8 mouse cellular contexts compared by ENCODE assay signal in the genomic region with DNA sequence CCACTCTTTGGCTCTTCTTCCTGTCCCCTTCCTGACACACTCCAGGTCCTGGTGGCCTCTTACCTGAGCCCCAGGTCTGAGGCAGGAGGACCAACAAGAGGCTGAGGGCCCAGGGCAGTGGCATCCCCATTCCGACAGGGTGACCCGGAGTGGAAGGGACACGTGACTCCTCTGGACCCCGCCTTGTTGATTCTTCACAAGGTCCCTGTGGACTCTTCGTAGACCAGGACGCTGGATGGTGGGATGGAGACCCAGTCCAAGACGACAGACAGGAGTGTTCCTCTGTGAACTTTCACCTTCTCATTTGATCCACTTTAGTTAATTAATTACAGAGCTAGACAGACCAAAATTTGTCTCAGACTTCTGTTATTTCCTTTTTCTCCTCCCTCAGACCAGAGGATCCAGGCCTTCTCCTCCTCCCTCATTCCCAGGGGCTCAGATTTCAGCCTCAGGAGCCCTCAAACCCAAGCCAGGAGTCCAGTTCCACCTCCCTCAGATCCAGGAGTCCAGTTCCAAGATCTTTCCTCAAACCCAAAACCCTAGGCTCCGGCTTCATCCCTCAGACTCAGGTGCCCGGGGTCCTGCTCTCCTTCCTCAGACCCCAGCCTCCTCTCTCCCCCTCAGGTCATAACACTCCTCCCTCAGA. TPM values are rescaled to one million over a fixed set of nuclear protein-coding genes. Genes with fewer than 3 reads are reported as not detected.
DNase-seq lines count a peak whose midpoint lies in the region; ATAC-seq lines count a peak whose summit lies in the region.

No protein-coding gene starts in this region.

- no peaks in the 10 kb centered on the region for H3K27me3 ChIP-seq in forebrain, embryonic 10.5 days (ENCODE audit: poor library complexity, severe bottlenecking)
- no peaks in the 10 kb centered on the region for H3K27me3 ChIP-seq in forebrain, embryonic 16.5 days (replicated peaks; ENCODE audit: control insufficient read depth, insufficient read depth, low read length)
- no peaks in the 10 kb centered on the region for H3K27me3 ChIP-seq in intestine, embryonic 15.5 days (replicated peaks)
- H3K27me3 ChIP-seq in liver, embryonic 15.5 days: no peaks in the 10 kb centered on the region

- peaks cover 32% of the 10 kb centered on the region for H3K4me1 ChIP-seq in forebrain, embryonic 10.5 days
- no peaks in the 10 kb centered on the region for H3K4me1 ChIP-seq in forebrain, embryonic 16.5 days (replicated peaks; ENCODE audit: control insufficient read depth, insufficient read depth, low read length)
- peaks cover 35% of the 10 kb centered on the region for H3K4me1 ChIP-seq in brown adipose tissue, adult 24 weeks (ENCODE audit: control insufficient read depth, insufficient read depth, insufficient read length, low read length)
- peaks cover 33% of the 10 kb centered on the region for H3K4me1 ChIP-seq in intestine, embryonic 15.5 days (replicated peaks)
- H3K4me1 ChIP-seq in liver, embryonic 15.5 days (replicated peaks): peaks cover 21% of the 10 kb centered on the region

- no peak overlapping the region for H3K4me3 ChIP-seq in forebrain, embryonic 10.5 days
- no peak overlapping the region for H3K4me3 ChIP-seq in forebrain, embryonic 16.5 days (replicated peaks; ENCODE audit: low read length)
- peak overlapping the region; percentile 76 for H3K4me3 ChIP-seq in brown adipose tissue, adult 24 weeks (ENCODE audit: insufficient read depth, low read depth, low read length)
- H3K4me3 ChIP-seq in intestine, embryonic 15.5 days (replicated peaks): peak overlapping the region; percentile 44
- peak overlapping the region; percentile 42 for H3K4me3 ChIP-seq in liver, embryonic 15.5 days (replicated peaks)

- no peak overlapping the region for H3K4me2 ChIP-seq in forebrain, embryonic 16.5 days (ENCODE audit: low read length)
- peak overlapping the region; percentile 75 for H3K4me2 ChIP-seq in intestine, embryonic 15.5 days (replicated peaks)
- peak overlapping the region; percentile 57 for H3K4me2 ChIP-seq in liver, embryonic 15.5 days

- H3K27ac ChIP-seq in forebrain, embryonic 10.5 days: peak overlapping the region; percentile 72
- no peak overlapping the region for H3K27ac ChIP-seq in forebrain, embryonic 16.5 days (ENCODE audit: low read length)
- peak overlapping the region; percentile 89 for H3K27ac ChIP-seq in brown adipose tissue, adult 24 weeks (replicated peaks; ENCODE audit: low read depth, low read length)
- peak overlapping the region; percentile 93 for H3K27ac ChIP-seq in intestine, embryonic 15.5 days
- H3K27ac ChIP-seq in liver, embryonic 15.5 days (replicated peaks): peak overlapping the region; percentile 78

- ATAC-seq in forebrain, embryonic 16.5 days: no peak
- ATAC-seq in intestine, embryonic 15.5 days: peak; percentile 29
- peak; percentile 22 for ATAC-seq in liver, embryonic 15.5 days (ENCODE audit: insufficient read depth)
- no peak for ATAC-seq in CD4-positive, CD25-positive, alpha-beta regulatory T cell, adult 4 months

- H3K9me3 ChIP-seq in forebrain, embryonic 10.5 days: no peaks in the 10 kb centered on the region
- no peaks in the 10 kb centered on the region for H3K9me3 ChIP-seq in forebrain, embryonic 16.5 days (ENCODE audit: control insufficient read depth, low read length)
- no peaks in the 10 kb centered on the region for H3K9me3 ChIP-seq in intestine, embryonic 15.5 days
- no peaks in the 10 kb centered on the region for H3K9me3 ChIP-seq in liver, embryonic 15.5 days (replicated peaks)

- DNase-seq in forebrain, embryonic 10.5 days (ENCODE audit: extremely low spot score, low spot score): no peak
- DNase-seq in cerebellum, adult 11-12 months: no peak
- no peak for DNase-seq in natural killer cell, adult 2 months (ENCODE audit: low spot score in 2 of 2)

- no peak overlapping the region for H3K9ac ChIP-seq in forebrain, embryonic 16.5 days (replicated peaks; ENCODE audit: low read depth, low read length)
- H3K9ac ChIP-seq in intestine, embryonic 15.5 days: peak overlapping the region; percentile 57
- H3K9ac ChIP-seq in liver, embryonic 15.5 days: 0 out of 2 replicates have a peak overlapping the region, but pooled peaks have one; percentile 18

- H3K36me3 ChIP-seq in forebrain, embryonic 10.5 days (replicated peaks): no peaks in the 10 kb centered on the region
- H3K36me3 ChIP-seq in forebrain, embryonic 16.5 days (ENCODE audit: control insufficient read depth, insufficient read depth): no peaks in the 10 kb centered on the region
- H3K36me3 ChIP-seq in intestine, embryonic 15.5 days: no peaks in the 10 kb centered on the region
- no peaks in the 10 kb centered on the region for H3K36me3 ChIP-seq in liver, embryonic 15.5 days (replicated peaks)

- 80% methylated on average over 9 of the region's 9 CpGs for WGBS in forebrain, embryonic 10.5 days
- 87% methylated on average over 9 of the region's 9 CpGs for WGBS in forebrain, embryonic 16.5 days
- WGBS in intestine, embryonic 15.5 days: 46% methylated on average over 9 of the region's 9 CpGs
- WGBS in liver, embryonic 15.5 days (ENCODE audit: insufficient replicate concordance): 57% methylated on average over 9 of the region's 9 CpGs

RNA-seq across cellular contexts. Expression of a gene that starts 0.6 kb away (rescaled TPM):
- 5.5 and 5.9 TPM in 2 replicates for polyA plus RNA-seq in forebrain, embryonic 10.5 days (2016; fragmentation: Nextera tagmentation; extraction: Ambion mirVana)
- 17.7 and 24.4 TPM in 2 replicates for polyA plus RNA-seq in forebrain, embryonic 16.5 days (2015; fragmentation: Nextera tagmentation; extraction: Ambion mirVana)
- 167 and 170 TPM in 2 replicates for polyA plus RNA-seq in brown adipose tissue, adult 24 weeks (2012; ENCODE audit: insufficient read depth, insufficient read length, missing spikeins)
- 153 and 168 TPM in 2 replicates for polyA plus RNA-seq in intestine, embryonic 15.5 days (2015; fragmentation: Nextera tagmentation; extraction: Ambion mirVana)
- polyA plus RNA-seq in liver, embryonic 15.5 days (2015; fragmentation: Nextera tagmentation; extraction: Ambion mirVana): 43.6 and 51.2 TPM in 2 replicates
- polyA plus RNA-seq in CD4-positive, CD25-positive, alpha-beta regulatory T cell, adult 4 months (2017; shearing (Covaris generic)): 1 to 10 TPM; 2.3 to 3.8 TPM

RNA-seq across cellular contexts. Expression of a gene that starts 11.0 kb away (rescaled TPM):
- 101 and 113 TPM in 2 replicates for polyA plus RNA-seq in forebrain, embryonic 10.5 days (2016; fragmentation: Nextera tagmentation; extraction: Ambion mirVana)
- 50.8 and 66.2 TPM in 2 replicates for polyA plus RNA-seq in forebrain, embryonic 16.5 days (2015; fragmentation: Nextera tagmentation; extraction: Ambion mirVana)
- 12.7 and 16.4 TPM in 2 replicates for polyA plus RNA-seq in brown adipose tissue, adult 24 weeks (2012; ENCODE audit: insufficient read depth, insufficient read length, missing spikeins)
- polyA plus RNA-seq in intestine, embryonic 15.5 days (2015; fragmentation: Nextera tagmentation; extraction: Ambion mirVana): 265 and 267 TPM in 2 replicates
- 26.3 and 26.6 TPM in 2 replicates for polyA plus RNA-seq in liver, embryonic 15.5 days (2015; fragmentation: Nextera tagmentation; extraction: Ambion mirVana)
- 10 to 100 TPM in 1 of 2 experiments, 1 to 10 TPM in 1; 7.6 to 66.3 TPM for polyA plus RNA-seq in CD4-positive, CD25-positive, alpha-beta regulatory T cell, adult 4 months (2017; shearing (Covaris generic))

RNA-seq across cellular contexts. Expression of a gene that starts 21.2 kb away (rescaled TPM):
- polyA plus RNA-seq in forebrain, embryonic 10.5 days (2016; fragmentation: Nextera tagmentation; extraction: Ambion mirVana): 1,843 and 1,853 TPM in 2 replicates
- 860 and 958 TPM in 2 replicates for polyA plus RNA-seq in forebrain, embryonic 16.5 days (2015; fragmentation: Nextera tagmentation; extraction: Ambion mirVana)
- 1,258 and 1,344 TPM in 2 replicates for polyA plus RNA-seq in brown adipose tissue, adult 24 weeks (2012; ENCODE audit: insufficient read depth, insufficient read length, missing spikeins)
- 1,711 TPM in 2 replicates for polyA plus RNA-seq in intestine, embryonic 15.5 days (2015; fragmentation: Nextera tagmentation; extraction: Ambion mirVana)
- polyA plus RNA-seq in liver, embryonic 15.5 days (2015; fragmentation: Nextera tagmentation; extraction: Ambion mirVana): 673 and 768 TPM in 2 replicates
- polyA plus RNA-seq in CD4-positive, CD25-positive, alpha-beta regulatory T cell, adult 4 months (2017; shearing (Covaris generic)): 1,000 to 10,000 TPM; 3,755 to 5,441 TPM

RNA-seq across cellular contexts. Expression of a gene that starts 25.5 kb away (rescaled TPM):
- 1,219 and 1,234 TPM in 2 replicates for polyA plus RNA-seq in forebrain, embryonic 10.5 days (2016; fragmentation: Nextera tagmentation; extraction: Ambion mirVana)
- polyA plus RNA-seq in forebrain, embryonic 16.5 days (2015; fragmentation: Nextera tagmentation; extraction: Ambion mirVana): 722 and 741 TPM in 2 replicates
- 1,142 and 1,278 TPM in 2 replicates for polyA plus RNA-seq in brown adipose tissue, adult 24 weeks (2012; ENCODE audit: insufficient read depth, insufficient read length, missing spikeins)
- polyA plus RNA-seq in intestine, embryonic 15.5 days (2015; fragmentation: Nextera tagmentation; extraction: Ambion mirVana): 1,301 and 1,445 TPM in 2 replicates
- polyA plus RNA-seq in liver, embryonic 15.5 days (2015; fragmentation: Nextera tagmentation; extraction: Ambion mirVana): 534 and 633 TPM in 2 replicates
- 1,000 to 10,000 TPM; 5,632 to 7,602 TPM for polyA plus RNA-seq in CD4-positive, CD25-positive, alpha-beta regulatory T cell, adult 4 months (2017; shearing (Covaris generic))

RNA-seq across cellular contexts. Expression of a gene that starts 33.0 kb away (rescaled TPM):
- 0.11 and 0.27 TPM in 2 replicates for polyA plus RNA-seq in forebrain, embryonic 10.5 days (2016; fragmentation: Nextera tagmentation; extraction: Ambion mirVana)
- polyA plus RNA-seq in forebrain, embryonic 16.5 days (2015; fragmentation: Nextera tagmentation; extraction: Ambion mirVana): not detected in 2 replicates
- not detected in 2 replicates for polyA plus RNA-seq in brown adipose tissue, adult 24 weeks (2012; ENCODE audit: insufficient read depth, insufficient read length, missing spikeins)
- polyA plus RNA-seq in intestine, embryonic 15.5 days (2015; fragmentation: Nextera tagmentation; extraction: Ambion mirVana): 0.24 and 0.28 TPM in 2 replicates
- polyA plus RNA-seq in liver, embryonic 15.5 days (2015; fragmentation: Nextera tagmentation; extraction: Ambion mirVana): 0.10 TPM in 1 of 2 replicates, not detected in the other
- polyA plus RNA-seq in CD4-positive, CD25-positive, alpha-beta regulatory T cell, adult 4 months (2017; shearing (Covaris generic)): not detected

Comparison
In these comparisons a context has a peak if more than half of its experiments do, and no peak if none do; other contexts are left out.
1. H3K4me3 ChIP-seq: peak in brown adipose tissue, adult 24 weeks (single experiment), intestine, embryonic 15.5 days (single experiment) and liver, embryonic 15.5 days (single experiment); none in forebrain, embryonic 10.5 days (single experiment) and forebrain, embryonic 16.5 days (single experiment).
2. ATAC-seq: peak in intestine, embryonic 15.5 days (single experiment) and liver, embryonic 15.5 days (single experiment); none in forebrain, embryonic 16.5 days (single experiment) and CD4-positive, CD25-positive, alpha-beta regulatory T cell, adult 4 months (single experiment).